Mouse (Mus musculus) spleen, postnatal 14 days (tissue): ENCODE results near the gene B430306N03Rik.

Experiments used
- DNase-seq, 2 experiments: peaks; one replicate each; pipeline ENCODE4 v3.0.0; 2021 to 2022; ENCODE audit warnings: low spot score in 2 of 2

Gene B430306N03Rik

DNA sequence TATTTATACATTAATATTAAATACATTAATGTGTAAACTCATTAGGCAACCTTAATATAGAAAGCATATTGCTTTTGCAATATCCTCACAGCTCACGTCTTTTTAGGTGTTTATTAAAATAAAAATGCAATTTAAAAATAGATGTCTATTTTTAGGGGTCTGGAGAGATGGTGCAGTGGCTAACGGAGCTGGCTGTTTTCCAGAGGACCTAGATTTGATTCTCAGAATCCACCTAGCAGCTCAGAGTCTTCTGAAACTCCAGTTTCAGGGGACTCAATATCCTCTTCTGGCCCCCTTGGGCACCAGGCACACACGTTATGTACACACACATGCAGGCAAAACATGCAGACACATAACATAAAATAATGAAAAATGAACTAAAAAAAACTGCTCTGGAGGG lies 46.4 kb downstream of the B430306N03Rik start:
- DNase-seq: no peak

DNA sequence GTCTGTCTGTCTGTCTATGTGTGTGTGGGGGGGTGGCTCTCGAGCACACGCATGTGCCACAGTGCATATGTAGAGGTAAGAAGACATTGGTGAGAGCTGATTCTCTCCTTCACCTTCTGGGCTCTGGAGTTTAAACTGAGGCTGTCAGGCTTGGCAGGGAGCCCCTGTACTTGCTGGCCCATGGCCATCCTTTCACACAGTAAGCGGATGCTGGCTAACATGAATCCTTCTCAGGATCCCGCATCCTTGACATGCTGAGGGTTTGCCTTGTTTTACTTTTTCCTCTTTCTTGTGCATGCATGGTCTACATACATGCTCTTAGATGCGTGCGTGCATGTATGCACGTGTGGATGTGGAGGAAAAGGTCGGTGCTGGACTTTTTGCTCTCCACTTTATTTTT lies 47.0 kb downstream of the B430306N03Rik start:
- DNase-seq: no peak

DNA sequence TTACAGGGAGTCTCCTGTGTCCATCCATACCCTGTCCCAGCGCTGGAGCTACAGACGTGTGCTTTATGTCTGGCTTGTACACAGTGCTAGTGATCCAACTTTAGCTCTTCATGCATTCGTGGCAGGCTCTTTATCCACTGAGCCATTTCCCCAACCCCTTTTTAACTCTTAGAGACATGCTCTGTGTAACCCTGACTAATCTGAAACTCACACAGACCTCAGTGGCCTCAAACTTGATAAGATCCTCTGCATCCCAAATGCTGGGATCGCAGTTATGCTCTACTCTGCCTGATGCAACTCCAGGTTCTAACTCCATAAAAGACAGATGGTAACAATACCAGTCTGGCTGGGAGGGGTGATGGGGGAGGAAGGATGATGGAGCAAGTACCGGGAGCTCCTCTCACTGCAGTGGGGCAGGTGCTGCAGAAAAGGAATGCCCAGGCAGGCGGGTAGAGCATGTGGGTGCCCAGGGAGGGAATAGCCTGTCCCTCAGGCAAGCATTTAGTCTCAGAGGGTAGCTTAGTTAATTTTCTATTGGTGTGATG lies 47.6 kb downstream of the B430306N03Rik start:
- DNase-seq: no peak

DNA sequence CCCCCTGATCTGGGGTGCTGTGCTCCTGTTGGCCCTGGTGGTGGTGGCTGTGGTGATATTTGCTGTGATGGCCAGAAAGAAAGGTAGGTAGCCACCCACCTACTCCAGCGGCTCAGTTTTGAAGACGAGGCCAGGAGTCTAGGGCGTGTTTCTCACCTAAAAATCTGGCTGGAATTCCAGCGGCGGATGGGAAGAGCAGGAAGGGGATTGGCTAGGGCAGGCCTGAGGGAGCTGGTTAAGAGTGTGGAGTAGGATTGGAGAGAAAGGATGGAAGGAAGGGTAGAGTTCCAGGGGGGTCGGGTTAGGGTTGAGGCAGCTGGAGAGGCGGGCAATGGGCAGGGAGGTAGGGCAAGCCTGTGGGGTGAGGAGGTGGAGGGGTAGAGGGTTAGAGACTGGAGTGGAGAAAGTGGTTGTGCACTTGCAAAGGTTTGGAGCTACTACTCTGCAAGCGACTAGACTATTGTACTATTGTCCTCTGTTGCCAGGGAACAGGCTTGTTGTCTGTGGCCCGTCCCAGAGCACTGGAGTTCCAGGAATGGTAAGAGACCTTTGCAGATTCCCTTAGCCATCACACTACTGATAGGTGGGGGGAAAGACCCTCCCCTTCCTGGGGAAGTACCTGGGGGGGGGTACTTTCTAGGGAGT lies 49.7 kb downstream of the B430306N03Rik start:
- no peak for DNase-seq

DNA sequence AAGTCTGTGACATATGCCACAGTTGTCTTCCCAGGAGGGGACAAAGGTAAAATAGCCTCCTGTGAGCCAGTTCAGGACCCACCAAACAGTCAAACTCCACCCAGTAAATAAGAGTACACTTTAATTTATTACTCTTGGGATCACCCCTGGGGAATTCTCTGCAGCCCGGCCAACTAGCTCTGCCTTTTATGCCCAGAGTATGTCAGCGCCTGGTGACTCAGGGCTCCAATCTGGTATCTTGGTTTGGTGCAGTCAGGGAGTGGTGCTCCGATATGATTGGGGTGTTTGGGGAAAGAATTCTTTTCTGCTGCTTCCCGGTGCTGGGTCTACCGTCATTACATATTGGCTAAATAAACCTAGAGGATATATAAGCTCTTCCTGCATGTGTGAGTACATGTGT lies 50.9 kb downstream of the B430306N03Rik start:
- no peak for DNase-seq

DNA sequence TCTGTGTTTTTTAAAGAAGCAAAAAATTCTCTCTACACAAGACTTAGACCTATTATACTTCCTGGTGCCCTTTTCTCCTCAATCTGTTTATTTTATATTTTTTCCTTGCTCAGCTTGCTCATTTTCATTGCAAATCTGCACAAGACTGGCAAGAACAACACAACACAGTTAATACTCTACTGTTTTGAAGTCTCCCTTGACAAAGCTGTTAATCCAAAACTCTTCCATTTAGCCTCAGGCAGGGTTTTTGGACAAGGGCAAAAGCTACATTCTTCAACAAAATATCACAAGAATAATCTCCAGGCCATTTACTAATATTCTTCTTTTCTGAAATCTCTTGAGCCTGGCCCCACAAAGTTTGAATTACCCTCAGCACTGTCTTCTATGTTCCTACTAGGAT lies 55.7 kb downstream of the B430306N03Rik start:
- no peak for DNase-seq

DNA sequence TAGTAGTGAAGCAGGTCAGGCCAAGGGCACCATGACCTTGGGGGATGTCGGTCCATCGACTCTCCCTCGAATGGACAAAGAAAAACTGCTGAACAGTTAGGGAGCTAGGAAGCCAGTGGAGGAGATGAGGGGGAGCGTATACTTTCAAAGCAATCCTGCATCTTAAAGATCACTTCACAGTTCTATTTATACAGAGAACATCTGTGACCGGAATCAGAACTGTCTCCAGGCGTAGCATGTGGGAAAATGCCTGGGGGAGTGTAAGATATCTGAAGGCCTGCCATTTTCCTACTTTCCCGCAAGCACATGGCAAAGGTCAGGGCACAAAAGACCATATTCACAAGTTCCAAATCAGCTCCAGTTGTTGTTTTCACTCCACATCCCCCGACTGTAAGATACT lies 57.0 kb downstream of the B430306N03Rik start:
- no peak for DNase-seq

DNA sequence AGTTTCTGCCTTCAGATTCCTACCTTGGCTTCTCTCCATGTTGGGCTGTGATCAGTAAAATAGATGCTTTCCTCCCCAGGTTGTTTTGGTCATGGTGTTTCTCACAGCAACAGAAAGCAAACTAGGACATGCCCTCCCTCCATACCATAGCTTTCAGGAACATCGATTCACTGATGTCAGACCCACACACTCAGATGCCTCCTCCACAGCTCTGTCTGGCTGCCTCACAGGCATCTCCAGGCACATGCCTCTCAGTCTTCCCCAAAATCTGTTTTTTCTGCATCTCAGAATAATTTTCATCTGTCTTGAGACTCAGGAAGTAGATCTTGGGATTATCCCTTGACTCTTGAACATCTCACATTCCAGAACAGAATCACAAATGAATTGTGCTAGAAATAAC lies 60.2 kb downstream of the B430306N03Rik start:
- DNase-seq: no peak
